Mouse (Mus musculus): Measurements from ENCODE around the gene Smc1b. TPM values are rescaled to one million over a fixed set of nuclear protein-coding genes. Genes with fewer than 3 reads are reported as not detected.

Smc1b gene
- polyA plus RNA-seq, 1 experiment from 2014 or later: 0.17 TPM

DNA sequence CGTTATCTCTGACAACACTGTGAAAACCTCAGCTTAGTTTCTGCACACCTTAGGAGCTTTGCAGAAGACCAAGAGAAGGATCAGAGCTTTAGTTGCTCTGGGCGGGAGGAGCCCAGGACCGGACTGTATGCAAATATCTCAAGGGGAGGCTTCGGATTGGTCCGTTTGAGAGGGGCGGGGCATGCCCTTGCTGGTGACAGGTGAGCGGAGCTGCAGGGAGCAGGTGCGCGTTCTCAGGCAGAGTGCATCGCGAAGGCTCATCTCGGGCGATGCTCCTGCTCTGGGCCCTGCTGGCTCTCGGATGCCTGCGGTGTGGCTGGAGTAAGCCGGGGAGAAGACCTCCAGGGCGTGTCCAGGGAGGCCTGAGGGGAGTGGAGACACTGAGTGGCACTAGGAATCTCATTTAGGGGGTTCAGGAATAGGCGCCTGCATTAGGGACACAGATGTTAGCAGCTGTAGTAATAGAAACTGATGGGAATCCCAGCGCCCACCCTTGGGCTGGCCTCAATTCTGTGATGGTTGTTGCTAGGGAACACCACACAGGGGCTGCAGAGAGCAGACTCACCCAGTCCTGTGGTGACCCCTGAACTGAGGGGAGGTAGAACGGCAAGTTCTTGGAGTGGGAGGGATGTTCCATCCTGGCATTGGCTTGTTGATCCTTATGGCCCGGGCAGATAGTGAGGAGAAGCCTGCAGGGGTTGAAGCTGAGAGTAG, 114.7 kb downstream of the Smc1b start, which contains the start of gene Upk3a:
Gene Upk3a, plus strand, starts transcription at position 191 of the 714 bp plus-strand sequence.
- H3K4me3 ChIP-seq (replicated peaks; ENCODE audit: low read length): no peak within 1 kb of the TSS
- H3K27me3 ChIP-seq (ENCODE audit: control insufficient read depth, insufficient read depth, low read length): no peaks in the 10 kb centered on the region
- WGBS: 9% methylated on average over 21 of the region's 21 CpGs
- H3K36me3 ChIP-seq (ENCODE audit: control insufficient read depth, insufficient read depth, low read length): no peaks in the 10 kb centered on the region
- H3K9me3 ChIP-seq (replicated peaks; ENCODE audit: control insufficient read depth, low read length): no peaks in the 10 kb centered on the region
- 0 out of 2 replicates have a peak within 1 kb of the TSS, but pooled peaks have one; percentile 3 for H3K4me2 ChIP-seq (ENCODE audit: low read depth, low read length)
- no peak within 1 kb of the TSS for H3K27ac ChIP-seq (ENCODE audit: low read length)
- H3K4me1 ChIP-seq (ENCODE audit: control insufficient read depth, insufficient read depth, low read length): peaks cover 16% of the 10 kb centered on the region
- H3K9ac ChIP-seq (ENCODE audit: low read length): no peak within 1 kb of the TSS
- ATAC-seq (ENCODE audit: insufficient read depth, low FRiP score): peak; percentile 75; the same call in 1 of the 2 replicates

GRCm38 (mm10) chr15:85015771-85016170, 116.0 kb downstream of the Smc1b start:
- Histone ChIP-seq H3K9ac (ENCODE audit: low read length) (no peak overlapping the region), H3K4me3 (replicated peaks; ENCODE audit: low read length) (no peak overlapping the region), H3K36me3 (ENCODE audit: control insufficient read depth, insufficient read depth, low read length) (no peaks in the 10 kb centered on the region), H3K27ac (ENCODE audit: low read length) (no peak overlapping the region), H3K27me3 (ENCODE audit: control insufficient read depth, insufficient read depth, low read length) (no peaks in the 10 kb centered on the region), H3K9me3 (replicated peaks; ENCODE audit: control insufficient read depth, low read length) (no peaks in the 10 kb centered on the region), H3K4me2 (ENCODE audit: low read depth, low read length) (no peak overlapping the region), H3K4me1 (ENCODE audit: control insufficient read depth, insufficient read depth, low read length) (peaks cover 21% of the 10 kb centered on the region)
- 84% methylated on average over 11 of the region's 11 CpGs for WGBS
- no peak for ATAC-seq (ENCODE audit: insufficient read depth, low FRiP score)

Other genes with a start within 250 kb of the Smc1b start
- 0.49 and 0.65 TPM in 2 replicates for gene Gm29666, start 211.9 kb downstream of the Smc1b start, polyA plus RNA-seq (2015; fragmentation: Nextera tagmentation; extraction: Ambion mirVana)
- 31.8 and 32.4 TPM in 2 replicates for gene Nup50, start 208.6 kb downstream of the Smc1b start, polyA plus RNA-seq (2015; fragmentation: Nextera tagmentation; extraction: Ambion mirVana)
- 7.0 and 7.7 TPM in 2 replicates for gene 5031439G07Rik, start 143.4 kb downstream of the Smc1b start, polyA plus RNA-seq (2015; fragmentation: Nextera tagmentation; extraction: Ambion mirVana)
- gene Upk3a, start 114.8 kb downstream of the Smc1b start, polyA plus RNA-seq (2015; fragmentation: Nextera tagmentation; extraction: Ambion mirVana): 4.4 and 10.6 TPM in 2 replicates
- gene Fam118a, start 103.0 kb downstream of the Smc1b start, polyA plus RNA-seq (2015; fragmentation: Nextera tagmentation; extraction: Ambion mirVana): 29.0 and 30.6 TPM in 2 replicates
- gene Ribc2, start 114 bp upstream of the Smc1b start, polyA plus RNA-seq (2015; fragmentation: Nextera tagmentation; extraction: Ambion mirVana): 0.31 and 0.34 TPM in 2 replicates
- gene Fbln1, start 74.0 kb upstream of the Smc1b start, polyA plus RNA-seq (2015; fragmentation: Nextera tagmentation; extraction: Ambion mirVana): 236 and 299 TPM in 2 replicates
- 209 and 215 TPM in 2 replicates for gene Atxn10, start 204.3 kb upstream of the Smc1b start, polyA plus RNA-seq (2015; fragmentation: Nextera tagmentation; extraction: Ambion mirVana)